Mouse (Mus musculus) heart, postnatal 14 days (tissue): Measurements from ENCODE around the gene Acvrl1. TPM values are rescaled to one million over a fixed set of nuclear protein-coding genes. Genes with fewer than 3 reads are reported as not detected.

Experiments
- DNase-seq, 2 experiments: peaks; one replicate each; pipeline ENCODE4 v3.0.0; 2021 to 2022
- intact Hi-C: fragments of 180-260 bp; cut with DNase I; formaldehyde crosslinking; loops from one replicate; pipeline ENCODE4 v1.15.1; 2025
- total RNA-seq, 2 experiments: library from RNA; stranded (reverse); gene quantifications; 2 replicates each; pipeline ENCODE4 v1.2.3; 2021

Acvrl1 gene
- total RNA-seq, 2 experiments from 2014 or later, result 28.5 to 31.5 TPM

DNA sequence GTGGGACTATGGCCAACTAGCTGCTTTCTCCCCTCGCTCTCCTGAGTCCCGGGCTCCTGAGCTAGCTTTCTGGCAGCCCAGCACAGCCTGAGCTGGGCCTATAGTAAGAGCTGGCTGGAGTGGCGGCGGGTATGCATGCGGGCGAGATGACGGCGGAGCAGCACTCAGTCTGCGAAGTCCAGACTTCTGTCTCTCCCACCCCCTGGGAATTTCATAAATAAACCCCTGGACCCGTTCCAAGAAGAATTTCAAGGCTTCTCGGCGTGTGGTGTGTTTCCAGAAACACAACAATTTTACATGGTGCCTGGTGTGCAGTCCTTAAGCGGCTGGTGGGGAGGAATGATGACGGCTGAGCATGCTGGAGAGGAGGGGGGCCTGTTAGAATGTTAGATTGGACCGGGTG lies 34.7 kb downstream of the Acvrl1 start:
- no peak for DNase-seq
- intact Hi-C loops, result no loop called here

DNA sequence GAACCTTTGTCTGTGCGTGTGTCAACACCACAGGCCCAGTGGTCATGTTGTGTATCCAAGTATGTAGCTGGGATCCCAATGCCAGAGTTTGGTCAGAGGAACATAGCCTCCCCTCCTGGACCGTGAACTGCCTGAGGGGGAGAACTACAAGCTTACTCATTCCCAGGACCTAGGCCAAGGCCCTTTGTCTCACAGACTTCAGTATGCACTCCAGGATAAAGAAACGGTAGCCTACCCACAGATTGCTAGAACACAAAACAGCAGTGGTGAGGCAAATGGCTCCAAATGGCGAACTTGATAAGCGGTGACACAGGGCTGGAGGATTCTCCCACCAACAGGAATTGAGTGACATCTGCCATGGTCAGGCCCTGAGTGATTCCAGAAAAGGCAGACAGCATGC lies 35.5 kb downstream of the Acvrl1 start:
- DNase-seq, result peak in 1 of 2 experiments; percentile 54
- intact Hi-C loops, result no loop called here

DNA sequence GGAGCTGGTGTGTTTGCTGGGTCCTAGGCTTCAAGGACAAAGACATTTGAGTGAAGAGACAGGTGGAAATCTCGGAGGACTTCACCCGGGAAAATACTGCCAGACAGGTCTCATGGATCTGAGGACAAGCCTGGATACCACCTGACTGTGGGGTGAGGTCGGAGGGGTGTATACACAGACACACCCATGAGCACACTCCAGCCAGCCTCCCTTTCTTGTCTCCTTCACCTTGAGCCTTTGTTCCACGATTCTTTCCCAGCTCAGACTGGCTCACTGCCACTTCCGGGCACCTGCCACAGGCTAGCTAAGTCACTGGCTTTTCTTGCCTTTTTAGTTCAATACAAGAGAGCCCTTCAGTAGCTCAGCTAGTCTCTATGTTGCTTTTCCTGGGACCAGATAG lies 36.0 kb downstream of the Acvrl1 start:
- intact Hi-C loops, result no loop called here
- no peak for DNase-seq

DNA sequence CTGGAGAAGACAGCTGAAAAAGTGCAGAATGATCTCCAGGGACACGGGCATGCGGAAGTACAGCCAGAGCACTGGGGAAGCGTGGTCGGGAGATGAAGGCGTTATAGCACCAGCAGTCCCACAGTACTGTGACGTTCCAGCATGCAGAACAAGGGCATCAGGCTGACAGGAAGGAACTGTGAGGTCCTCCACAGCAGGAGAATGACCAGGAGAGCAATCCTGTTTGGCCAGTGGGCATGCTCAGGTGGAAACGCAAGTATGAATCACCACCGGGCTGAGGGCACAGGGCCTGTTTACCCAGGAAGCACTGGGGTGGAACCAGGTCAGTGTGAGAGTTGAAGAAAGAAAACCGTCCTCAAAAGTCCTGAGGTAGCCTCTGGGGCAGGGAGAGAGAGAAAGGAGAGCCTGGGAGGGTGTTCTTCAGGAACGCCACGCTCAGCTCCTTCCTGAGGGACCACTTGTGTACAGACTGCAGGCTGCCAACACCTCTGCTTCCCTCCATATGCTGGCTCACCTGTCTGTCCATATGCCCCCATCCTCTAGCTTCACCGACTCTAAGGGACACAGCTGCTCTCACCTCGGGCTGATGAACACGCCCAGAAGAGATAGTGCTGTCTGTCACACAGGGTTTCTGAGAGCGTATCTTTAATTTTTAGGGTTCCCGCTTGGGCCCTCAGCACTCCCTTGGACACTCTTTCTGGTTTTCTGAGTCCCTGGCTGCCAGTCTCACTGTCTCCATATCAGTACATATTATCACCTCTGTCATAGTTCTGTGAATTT lies 37.5 kb downstream of the Acvrl1 start:
- intact Hi-C loops, result no loop called here

DNA sequence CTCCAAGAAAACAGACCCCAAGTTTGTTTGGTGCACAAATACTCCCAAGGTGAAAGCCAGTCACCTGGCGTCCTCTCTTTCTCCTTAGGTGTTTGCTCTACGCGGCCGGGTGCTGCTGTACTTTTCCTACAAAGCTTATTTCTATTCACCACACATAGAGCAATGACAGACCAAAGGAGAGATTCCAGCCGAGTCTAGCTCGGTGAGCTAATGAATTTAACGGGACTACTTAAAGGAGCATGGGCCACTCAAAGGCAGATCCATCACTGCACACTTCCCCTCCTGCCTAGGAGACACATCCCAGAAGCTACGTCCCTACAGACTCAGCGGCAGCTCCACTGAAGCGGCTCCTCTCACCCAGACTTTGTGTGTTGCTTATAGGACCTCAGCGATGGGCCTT lies 39.2 kb downstream of the Acvrl1 start:
- no peak for DNase-seq
- intact Hi-C loops, result no loop called here

More for the DNA sequence above, 37.5 kb downstream of the Acvrl1 start:
- DNase-seq, result peak in 1 of 2 experiments; percentile 14

DNA sequence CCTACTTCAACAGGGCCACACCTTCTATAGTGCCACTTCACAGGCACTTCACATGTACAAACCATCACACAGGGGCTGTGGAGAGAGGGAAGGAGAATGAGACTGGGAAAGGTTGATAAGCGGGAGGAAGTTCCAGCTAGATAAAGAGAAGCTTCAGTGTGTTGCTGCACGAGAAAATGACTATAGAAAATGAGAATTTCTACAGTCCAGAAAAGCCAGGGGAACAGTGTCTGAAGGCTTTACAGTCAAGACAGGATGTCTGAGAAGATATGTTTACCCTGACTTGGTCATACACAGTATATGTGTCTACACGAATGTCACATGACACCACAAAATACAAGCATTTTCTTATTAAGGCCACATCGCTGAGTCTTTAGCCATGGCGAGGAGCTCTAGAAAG lies 41.6 kb downstream of the Acvrl1 start:
- intact Hi-C loops, result loop anchor here (1.0 kb wide), 1 partner anchor 24 kb away; no protein-coding TSS in a partner anchor
- no peak for DNase-seq

DNA sequence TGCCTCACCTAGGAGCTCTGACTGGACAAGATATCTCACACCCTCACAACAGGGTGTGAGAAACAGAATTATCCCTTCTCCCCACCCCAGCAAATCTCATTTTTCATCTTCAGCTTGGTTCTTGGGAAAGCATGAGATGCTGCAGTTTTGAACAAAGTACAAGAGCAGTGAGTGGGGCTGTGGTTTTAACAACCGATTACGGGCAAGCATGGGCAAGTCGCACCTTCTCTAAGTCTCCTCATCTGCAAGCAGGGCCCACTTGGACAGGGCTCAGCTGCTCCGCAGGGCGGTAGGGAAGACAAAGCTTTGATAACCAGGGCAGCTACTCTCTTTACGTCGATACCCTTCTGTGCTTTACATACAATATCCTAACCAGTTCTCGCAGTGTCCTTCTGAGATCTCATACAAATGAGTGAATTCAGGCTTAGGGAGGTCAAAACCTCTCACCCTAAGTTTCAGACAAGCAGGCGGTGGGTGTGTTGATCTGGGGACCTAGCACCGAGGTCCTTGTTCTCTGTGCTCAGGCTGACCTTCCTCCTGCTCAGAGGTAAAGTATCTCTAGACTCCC lies 42.2 kb downstream of the Acvrl1 start:
- no peak for DNase-seq
- intact Hi-C loops, result loop anchor here (1.0 kb wide), 1 partner anchor 24 kb away; no protein-coding TSS in a partner anchor

DNA sequence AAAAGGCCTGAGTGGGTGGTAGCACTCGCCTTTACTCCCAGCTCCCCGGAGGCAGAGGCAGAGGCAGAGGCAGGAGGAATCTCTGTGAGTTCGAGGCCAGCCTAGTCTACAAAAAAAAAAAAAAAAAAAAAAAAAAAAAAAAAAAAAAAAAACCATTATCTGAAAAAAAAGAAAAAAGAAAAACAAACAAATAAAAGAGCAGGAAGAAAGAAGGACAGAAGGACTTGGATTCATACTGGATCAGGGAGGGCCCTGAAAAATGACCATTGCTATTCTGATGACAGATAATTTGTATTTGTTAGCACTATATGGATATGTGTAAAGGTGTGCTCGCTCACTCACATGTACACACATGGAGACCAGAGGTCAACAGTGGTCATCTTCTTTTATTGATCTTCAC lies 43.0 kb downstream of the Acvrl1 start:
- no peak for DNase-seq

DNA sequence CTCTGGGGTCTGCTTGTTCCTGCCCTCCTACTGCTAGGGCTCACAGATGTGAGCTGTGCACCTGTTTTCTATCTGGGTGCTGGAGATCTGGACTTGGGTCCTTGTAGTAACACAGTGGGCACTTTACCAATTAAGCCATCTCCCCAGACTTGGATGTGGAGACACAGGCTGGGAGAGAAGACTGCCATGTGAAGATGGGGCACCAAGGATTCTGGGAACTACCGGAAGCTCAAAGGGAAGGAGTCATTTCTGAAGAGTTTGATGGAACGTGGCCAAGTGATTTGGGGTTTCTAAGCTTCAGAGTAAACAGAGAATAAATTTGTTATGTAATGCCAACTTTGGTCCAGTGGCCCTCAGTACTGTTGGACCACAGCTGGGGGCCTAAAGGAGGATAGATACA lies 43.7 kb downstream of the Acvrl1 start:
- DNase-seq, result no peak
- intact Hi-C loops, result no loop called here

More for the DNA sequence above, 43.0 kb downstream of the Acvrl1 start:
- intact Hi-C loops, result no loop called here

DNA sequence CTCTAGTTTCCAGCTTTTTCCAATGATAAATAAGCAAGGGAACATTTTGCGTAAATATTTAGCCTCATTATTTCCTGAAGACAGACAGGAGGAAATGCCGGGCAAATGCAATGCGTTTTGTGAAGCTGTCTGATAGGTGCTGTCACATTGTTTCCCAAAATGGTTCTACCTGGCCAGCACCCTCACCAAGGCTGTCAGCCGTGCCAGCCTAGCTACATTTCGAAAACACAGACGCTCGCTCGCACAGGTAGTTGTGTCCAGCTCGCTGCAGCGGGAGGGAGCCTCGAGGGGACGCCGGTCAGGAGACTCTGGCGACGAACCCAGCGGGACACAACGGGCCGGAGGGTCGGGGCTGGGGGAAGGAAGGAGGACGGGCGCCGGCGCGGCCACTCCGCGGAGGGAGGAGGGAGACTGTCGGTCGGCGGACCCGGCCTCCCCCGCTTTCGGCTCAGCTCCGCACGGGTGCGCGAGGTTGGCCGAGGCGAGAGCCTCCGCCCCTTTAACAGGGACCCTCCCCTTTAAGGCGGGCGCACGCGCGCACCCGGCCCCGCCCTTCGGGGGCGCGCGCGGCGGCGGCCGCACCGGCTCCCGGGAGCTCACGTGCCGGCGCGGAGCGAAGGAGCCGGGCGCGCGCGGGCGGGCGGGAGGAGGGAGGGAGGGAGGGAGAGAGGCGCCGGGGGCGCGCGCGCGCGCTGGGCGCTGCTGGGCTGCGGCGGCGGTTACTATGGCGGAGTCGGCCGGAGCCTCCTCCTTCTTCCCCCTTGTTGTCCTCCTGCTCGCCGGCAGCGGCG lies 45.3 kb downstream of the Acvrl1 start, which contains the start of gene Acvr1b:
TSS of gene Acvr1b (plus strand) at position 647 of the 791 bp plus-strand sequence.
- intact Hi-C loops, result no loop called here
- DNase-seq, result peak; percentile 94 to 97

DNA sequence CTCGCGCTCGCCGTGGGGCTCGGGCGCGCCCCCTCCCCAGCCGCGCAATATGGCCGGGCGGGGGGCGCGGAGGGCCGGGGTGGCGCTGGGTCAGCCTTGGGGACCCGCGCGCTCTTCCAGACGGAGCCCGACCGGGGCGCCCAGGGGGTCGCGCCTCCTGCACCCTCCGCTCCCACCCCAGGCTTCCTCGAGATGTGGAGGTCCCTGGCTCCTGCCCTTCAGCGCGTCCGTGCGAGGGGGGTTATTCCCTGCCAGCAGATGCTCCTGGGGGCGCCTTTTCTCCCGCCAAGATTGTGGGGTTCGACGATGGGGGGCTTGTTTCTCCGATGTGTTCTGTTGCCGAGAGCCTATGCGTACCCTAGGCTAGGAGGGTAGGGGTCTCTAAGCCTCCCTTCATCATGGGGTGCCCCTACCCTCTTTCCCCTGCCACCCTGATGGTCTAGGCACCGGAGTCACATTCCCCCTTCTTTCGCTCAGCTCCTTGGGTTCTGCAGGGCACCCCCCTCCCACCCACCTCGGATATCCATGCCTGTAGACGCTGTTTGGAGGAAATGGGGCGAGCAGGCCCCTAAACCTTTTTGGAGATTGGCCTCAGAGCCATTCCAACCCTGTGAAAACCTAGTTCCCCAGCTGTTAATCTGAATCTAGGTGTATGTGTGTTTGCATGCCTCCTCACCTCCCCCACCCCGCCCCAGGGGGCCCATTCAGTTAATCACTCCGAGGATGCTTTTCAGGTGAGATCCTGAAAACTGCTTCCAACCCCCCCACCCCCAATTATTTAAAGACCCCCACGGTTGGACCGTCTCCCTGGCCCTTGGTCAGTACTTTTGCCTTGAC lies 46.2 kb downstream of the Acvrl1 start:
- no peak for DNase-seq
- intact Hi-C loops, result no loop called here

DNA sequence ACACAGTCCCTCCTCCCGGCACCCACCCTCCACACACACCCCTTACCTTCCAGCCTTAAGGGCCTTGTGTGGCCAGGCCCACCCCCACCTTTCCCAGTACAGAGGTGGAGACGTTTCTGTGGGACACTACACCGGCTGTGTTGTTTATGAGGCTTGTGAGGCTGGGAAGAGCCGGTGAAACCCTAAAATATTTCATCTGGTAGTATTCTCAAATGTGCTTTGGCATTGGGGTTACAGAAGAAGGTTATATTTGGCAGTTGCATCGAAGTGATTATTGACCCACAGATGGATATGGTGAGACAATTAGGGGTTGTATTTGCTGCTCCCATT lies 46.8 kb downstream of the Acvrl1 start:
- no peak for DNase-seq
- intact Hi-C loops, result no loop called here

DNA sequence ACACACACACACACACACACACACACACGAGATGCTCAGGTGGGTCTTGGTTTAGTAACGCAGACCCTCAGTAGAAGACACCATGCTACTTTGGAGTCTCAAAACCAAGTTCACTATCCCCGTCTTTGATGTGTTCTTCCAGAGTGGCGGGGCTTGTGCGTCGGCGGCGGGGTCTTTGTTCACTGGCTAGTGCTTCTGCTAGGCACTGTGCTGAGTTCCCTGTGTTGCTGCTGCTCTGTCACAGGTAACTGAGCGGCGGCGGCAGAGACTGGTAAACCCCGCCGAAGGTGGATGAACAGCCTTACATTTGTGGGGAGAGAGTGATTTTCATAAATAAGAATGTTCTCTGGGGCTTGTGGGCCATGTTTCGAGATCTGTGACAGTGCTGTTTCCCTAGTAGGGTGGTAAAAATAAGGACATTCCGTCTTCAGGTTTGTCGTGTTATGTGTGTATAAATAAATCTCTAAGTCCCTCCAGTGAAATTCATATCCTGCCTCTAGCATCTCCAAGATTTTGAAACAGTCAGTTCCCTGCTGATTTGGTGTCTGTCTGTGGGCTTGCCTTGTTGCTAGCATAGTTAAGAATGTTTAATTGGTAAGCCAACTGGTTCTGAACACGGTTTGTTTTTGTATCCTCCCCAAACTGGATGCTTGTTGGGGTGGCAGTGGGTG lies 47.4 kb downstream of the Acvrl1 start:
- no peak for DNase-seq
- intact Hi-C loops, result no loop called here

DNA sequence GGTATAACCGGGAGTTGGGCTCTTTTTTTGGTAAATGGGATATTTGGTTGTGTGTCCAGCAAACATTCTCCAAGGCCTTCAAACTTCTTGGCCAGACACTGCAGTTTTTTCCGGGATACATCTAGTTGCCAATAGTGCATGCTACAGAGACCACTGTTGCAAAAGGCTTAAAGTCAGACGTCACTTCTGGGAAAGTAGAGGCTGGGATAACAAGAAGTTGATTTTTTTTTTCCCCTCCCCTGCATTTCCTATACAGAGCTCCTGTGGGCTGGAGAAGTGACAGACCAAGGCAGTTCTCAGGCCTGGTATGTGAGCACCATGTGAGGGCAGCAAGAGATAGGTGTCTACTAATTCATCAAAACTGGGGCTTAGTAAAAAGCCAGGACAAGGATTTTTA lies 48.0 kb downstream of the Acvrl1 start:
- intact Hi-C loops, result no loop called here
- no peak for DNase-seq

DNA sequence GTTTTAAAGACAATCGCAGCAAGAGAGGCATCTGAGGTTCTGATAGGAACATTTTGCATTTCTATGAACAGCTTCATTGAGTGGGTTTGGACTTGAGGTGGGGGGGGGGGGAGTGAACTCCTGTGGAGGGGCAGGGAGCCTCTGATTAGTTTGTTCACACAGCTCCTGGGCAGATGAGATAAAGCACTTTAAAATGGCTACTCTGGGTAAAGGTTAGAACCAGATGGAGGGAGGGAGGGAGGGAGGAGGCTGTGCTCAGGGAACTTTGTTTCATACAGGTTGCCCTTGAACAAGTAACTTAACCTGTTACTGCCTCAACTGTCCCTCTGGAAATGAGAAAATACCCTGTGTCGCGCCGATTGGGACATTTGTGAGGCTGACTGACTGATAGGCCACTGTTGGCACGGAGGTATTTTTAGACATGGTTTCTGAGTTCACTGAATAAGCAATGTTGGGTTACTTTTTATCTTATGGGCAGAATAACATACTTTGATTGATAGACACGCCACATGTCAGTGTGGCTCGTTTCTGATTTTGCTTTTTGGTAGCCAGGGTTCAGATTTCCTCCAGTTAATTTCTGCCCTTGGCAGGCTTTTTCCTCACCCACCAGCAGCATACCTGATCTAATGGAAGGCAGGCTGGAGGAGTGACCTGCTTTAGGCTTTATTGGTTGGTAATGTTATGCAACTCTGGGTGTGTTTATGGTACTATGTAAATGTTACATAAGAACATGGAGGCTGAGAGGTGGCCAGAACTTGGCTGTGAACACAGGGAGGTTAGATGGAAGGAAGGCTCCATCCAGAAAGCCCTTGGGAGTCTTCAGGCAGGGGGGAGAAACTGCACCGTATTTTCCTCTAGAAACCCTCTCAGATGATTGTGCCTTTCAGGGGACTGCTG lies 48.7 kb downstream of the Acvrl1 start:
- DNase-seq, result no peak
- intact Hi-C loops, result no loop called here

DNA sequence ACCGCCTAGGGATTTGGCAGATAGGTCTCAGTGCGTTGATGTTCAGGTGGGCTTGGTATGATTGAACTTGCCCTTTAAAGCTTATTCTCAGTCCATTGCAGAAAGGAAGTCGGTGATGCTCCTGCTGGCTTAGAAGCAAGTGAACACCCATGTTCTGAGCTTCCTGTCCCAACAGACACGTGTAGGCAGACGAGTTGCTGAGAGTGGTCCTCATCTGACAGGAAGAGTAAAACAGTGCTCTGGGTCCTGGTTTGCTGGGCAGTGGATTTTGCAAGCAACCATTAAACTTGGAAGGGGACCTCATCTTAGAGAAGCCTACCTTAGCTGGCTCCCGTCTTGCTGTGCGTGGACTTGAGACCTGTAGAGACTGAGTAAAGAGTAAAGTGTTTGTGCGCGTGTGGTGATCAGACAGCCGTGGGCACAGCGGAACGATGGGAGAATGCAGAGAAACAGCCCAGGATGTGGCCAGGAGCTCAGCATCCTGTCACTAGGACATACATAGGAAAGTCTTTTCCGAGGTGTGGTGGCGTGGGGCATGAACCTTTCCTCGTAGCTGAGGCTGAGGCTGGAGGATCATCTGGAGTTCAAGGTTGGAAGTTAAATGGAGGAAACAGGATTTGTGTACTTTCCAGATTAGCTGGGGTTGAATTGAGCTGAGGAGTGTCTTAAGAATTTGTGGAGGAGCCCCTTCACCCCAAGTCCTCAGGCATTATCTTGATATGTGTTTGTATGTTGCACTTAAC lies 52.2 kb downstream of the Acvrl1 start:
- DNase-seq, result no peak
- intact Hi-C loops, result no loop called here

DNA sequence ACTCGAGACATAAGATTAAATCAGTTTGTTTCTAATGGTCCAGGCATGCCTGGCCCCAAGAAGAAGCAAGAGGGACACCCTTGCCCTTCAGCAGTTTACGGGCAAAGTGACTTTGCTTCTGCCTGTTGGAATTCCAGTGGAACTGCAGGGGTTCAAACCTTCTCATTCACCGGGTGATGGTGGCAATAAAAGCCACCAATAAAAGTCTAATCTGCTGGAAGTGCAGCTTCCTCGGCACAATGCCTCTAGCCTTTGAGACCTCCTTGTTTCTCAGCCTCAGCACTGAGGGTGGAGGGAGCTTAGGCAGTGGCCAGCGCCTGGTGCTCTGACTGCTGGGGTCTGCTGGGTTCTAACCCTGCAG lies 52.8 kb downstream of the Acvrl1 start:
- intact Hi-C loops, result no loop called here
- no peak for DNase-seq

DNA sequence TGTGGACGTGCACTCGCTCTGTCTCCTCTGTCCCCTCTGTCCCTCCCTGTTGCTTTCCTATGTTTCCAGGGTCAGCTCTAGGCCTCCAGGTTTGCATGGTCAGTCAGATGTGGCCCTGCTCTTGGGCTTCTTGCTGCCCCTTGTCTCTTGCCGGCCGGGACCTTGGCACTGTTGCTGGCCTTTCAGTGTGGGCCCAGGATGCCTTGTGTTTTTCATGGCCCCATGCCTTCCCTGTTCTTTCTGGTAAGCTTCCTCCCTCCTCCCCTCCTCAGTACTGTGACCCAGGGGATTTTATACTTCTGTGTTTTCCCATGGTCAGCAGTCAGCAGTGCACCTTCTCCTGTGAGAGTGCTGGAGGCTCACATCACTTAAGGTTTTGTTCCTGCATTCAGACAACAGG lies 53.2 kb downstream of the Acvrl1 start:
- DNase-seq, result no peak
- intact Hi-C loops, result no loop called here
